Mouse (Mus musculus): ENCODE measurements around the gene March6. TPM values are rescaled to one million over a fixed set of nuclear protein-coding genes. Genes with fewer than 3 reads are reported as not detected.

The March6 gene
- polyA plus RNA-seq, 1 experiment: 24.0 TPM

- no peaks in the 10 kb centered on the region for H3K27me3 ChIP-seq (ENCODE audit: control insufficient read depth, insufficient read depth, low read length)
- under 1% methylated on average over 57 of the region's 57 CpGs for WGBS
- DNase-seq: peak; percentile 63
- TF ChIP-seq POLR2A (IDR thresholded peaks at IDR 0.05; ENCODE audit: control insufficient read depth, extremely low read depth, insufficient read depth, low read length, poor library complexity) (no peak), CTCF (IDR thresholded peaks at IDR 0.05; ENCODE audit: borderline replicate concordance, control insufficient read depth, extremely low read depth, insufficient read depth, low read length, poor library complexity) (peak; percentile 47; the same call in 1 of the 2 replicates)
- H3K4me1 ChIP-seq (replicated peaks; ENCODE audit: control insufficient read depth, insufficient read depth, low read length): peaks cover 9% of the 10 kb centered on the region
- no peak within 1 kb of the TSS for H3K27ac ChIP-seq (ENCODE audit: control insufficient read depth, insufficient read depth, low read length)
- peak within 1 kb of the TSS; percentile 59 for H3K4me3 ChIP-seq (ENCODE audit: control insufficient read depth, insufficient read depth, low read length)
- peaks cover 9% of the 10 kb centered on the region for H3K36me3 ChIP-seq (ENCODE audit: control insufficient read depth, insufficient read depth, low read length)
These were observed 77.5 kb downstream of the March6 start, which contains the start of gene Ropn1l for GRCm38 (mm10) chr15:31453098-31453916. Gene Ropn1l (minus strand): TSS chr15:31453737.

- no peak for TF ChIP-seq POLR2A (IDR thresholded peaks at IDR 0.05; ENCODE audit: control insufficient read depth, extremely low read depth, insufficient read depth, low read length, poor library complexity)
- no peak for TF ChIP-seq CTCF (IDR thresholded peaks at IDR 0.05; ENCODE audit: borderline replicate concordance, control insufficient read depth, extremely low read depth, insufficient read depth, low read length, poor library complexity)
- Histone ChIP-seq H3K36me3 (ENCODE audit: control insufficient read depth, insufficient read depth, low read length) (peaks cover 5% of the 10 kb centered on the region; the same call in 1 of the 2 replicates), H3K27ac (ENCODE audit: control insufficient read depth, insufficient read depth, low read length) (no peak overlapping the region), H3K4me3 (ENCODE audit: control insufficient read depth, insufficient read depth, low read length) (no peak overlapping the region), H3K4me1 (replicated peaks; ENCODE audit: control insufficient read depth, insufficient read depth, low read length) (peaks cover 9% of the 10 kb centered on the region), H3K27me3 (ENCODE audit: control insufficient read depth, insufficient read depth, low read length) (no peaks in the 10 kb centered on the region)
- WGBS: 32% methylated on average over 18 of the region's 18 CpGs
- no peak for DNase-seq
These were observed 78.3 kb downstream of the March6 start for GRCm38 (mm10) chr15:31452336-31453097.

- no peaks in the 10 kb centered on the region for H3K27me3 ChIP-seq (ENCODE audit: control insufficient read depth, insufficient read depth, low read length)
- no peak overlapping the region for H3K27ac ChIP-seq (ENCODE audit: control insufficient read depth, insufficient read depth, low read length)
- 96% methylated on average over 2 of the region's 2 CpGs for WGBS
- no peak overlapping the region for H3K4me3 ChIP-seq (ENCODE audit: control insufficient read depth, insufficient read depth, low read length)
- H3K4me1 ChIP-seq (replicated peaks; ENCODE audit: control insufficient read depth, insufficient read depth, low read length): peaks cover 7% of the 10 kb centered on the region
- TF ChIP-seq POLR2A (IDR thresholded peaks at IDR 0.05; ENCODE audit: control insufficient read depth, extremely low read depth, insufficient read depth, low read length, poor library complexity) (no peak), CTCF (IDR thresholded peaks at IDR 0.05; ENCODE audit: borderline replicate concordance, control insufficient read depth, extremely low read depth, insufficient read depth, low read length, poor library complexity) (no peak)
- no peak for DNase-seq
- no peaks in the 10 kb centered on the region for H3K36me3 ChIP-seq (ENCODE audit: control insufficient read depth, insufficient read depth, low read length)
These were observed 81.1 kb downstream of the March6 start for GRCm38 (mm10) chr15:31449772-31450171.

- WGBS: 50% methylated on average over 7 of the region's 7 CpGs
These were observed 83.7 kb downstream of the March6 start for GRCm38 (mm10) chr15:31447121-31447520.

GRCm38 (mm10) chr15:31442698-31443097, 88.2 kb downstream of the March6 start:
- no peak for DNase-seq
- 96% methylated on average over 4 of the region's 4 CpGs for WGBS
- no peak for TF ChIP-seq CTCF (IDR thresholded peaks at IDR 0.05; ENCODE audit: borderline replicate concordance, control insufficient read depth, extremely low read depth, insufficient read depth, low read length, poor library complexity)
- no peak for TF ChIP-seq POLR2A (IDR thresholded peaks at IDR 0.05; ENCODE audit: control insufficient read depth, extremely low read depth, insufficient read depth, low read length, poor library complexity)

More at GRCm38 (mm10) chr15:31447121-31447520, 83.7 kb downstream of the March6 start:
- no peak overlapping the region for H3K27ac ChIP-seq (ENCODE audit: control insufficient read depth, insufficient read depth, low read length)
- TF ChIP-seq POLR2A (IDR thresholded peaks at IDR 0.05; ENCODE audit: control insufficient read depth, extremely low read depth, insufficient read depth, low read length, poor library complexity) (no peak), CTCF (IDR thresholded peaks at IDR 0.05; ENCODE audit: borderline replicate concordance, control insufficient read depth, extremely low read depth, insufficient read depth, low read length, poor library complexity) (no peak)
- no peaks in the 10 kb centered on the region for H3K27me3 ChIP-seq (ENCODE audit: control insufficient read depth, insufficient read depth, low read length)
- H3K4me3 ChIP-seq (ENCODE audit: control insufficient read depth, insufficient read depth, low read length): no peak overlapping the region
- H3K36me3 ChIP-seq (ENCODE audit: control insufficient read depth, insufficient read depth, low read length): no peaks in the 10 kb centered on the region
- DNase-seq: peak; percentile 19
- no peaks in the 10 kb centered on the region for H3K4me1 ChIP-seq (replicated peaks; ENCODE audit: control insufficient read depth, insufficient read depth, low read length)

GRCm38 (mm10) chr15:31441996-31442395, 88.9 kb downstream of the March6 start:
- Histone ChIP-seq H3K4me1 (replicated peaks; ENCODE audit: control insufficient read depth, insufficient read depth, low read length) (no peaks in the 10 kb centered on the region), H3K4me3 (ENCODE audit: control insufficient read depth, insufficient read depth, low read length) (no peak overlapping the region), H3K27me3 (ENCODE audit: control insufficient read depth, insufficient read depth, low read length) (no peaks in the 10 kb centered on the region), H3K27ac (ENCODE audit: control insufficient read depth, insufficient read depth, low read length) (no peak overlapping the region), H3K36me3 (ENCODE audit: control insufficient read depth, insufficient read depth, low read length) (no peaks in the 10 kb centered on the region)
- TF ChIP-seq CTCF (IDR thresholded peaks at IDR 0.05; ENCODE audit: borderline replicate concordance, control insufficient read depth, extremely low read depth, insufficient read depth, low read length, poor library complexity): no peak
- TF ChIP-seq POLR2A (IDR thresholded peaks at IDR 0.05; ENCODE audit: control insufficient read depth, extremely low read depth, insufficient read depth, low read length, poor library complexity): no peak
- 92% methylated on average over 6 of the region's 6 CpGs for WGBS
- no peak for DNase-seq

More at GRCm38 (mm10) chr15:31442698-31443097, 88.2 kb downstream of the March6 start:
- H3K4me3 ChIP-seq (ENCODE audit: control insufficient read depth, insufficient read depth, low read length): no peak overlapping the region
- no peaks in the 10 kb centered on the region for H3K4me1 ChIP-seq (replicated peaks; ENCODE audit: control insufficient read depth, insufficient read depth, low read length)
- H3K27ac ChIP-seq (ENCODE audit: control insufficient read depth, insufficient read depth, low read length): no peak overlapping the region
- H3K36me3 ChIP-seq (ENCODE audit: control insufficient read depth, insufficient read depth, low read length): no peaks in the 10 kb centered on the region
- no peaks in the 10 kb centered on the region for H3K27me3 ChIP-seq (ENCODE audit: control insufficient read depth, insufficient read depth, low read length)
